Mouse (Mus musculus) kidney, postnatal 36 days (tissue): ENCODE results near the gene Ptk7.
A peak's percentile ranks its signal among the peaks of the same experiment; 100 is the strongest.

Experiments
- DNase-seq, 2 experiments: peaks; one replicate each; pipeline ENCODE4 v3.0.0; 2021 to 2022; ENCODE audit warnings: mixed read lengths in 2 of 2

Gene Ptk7

DNA sequence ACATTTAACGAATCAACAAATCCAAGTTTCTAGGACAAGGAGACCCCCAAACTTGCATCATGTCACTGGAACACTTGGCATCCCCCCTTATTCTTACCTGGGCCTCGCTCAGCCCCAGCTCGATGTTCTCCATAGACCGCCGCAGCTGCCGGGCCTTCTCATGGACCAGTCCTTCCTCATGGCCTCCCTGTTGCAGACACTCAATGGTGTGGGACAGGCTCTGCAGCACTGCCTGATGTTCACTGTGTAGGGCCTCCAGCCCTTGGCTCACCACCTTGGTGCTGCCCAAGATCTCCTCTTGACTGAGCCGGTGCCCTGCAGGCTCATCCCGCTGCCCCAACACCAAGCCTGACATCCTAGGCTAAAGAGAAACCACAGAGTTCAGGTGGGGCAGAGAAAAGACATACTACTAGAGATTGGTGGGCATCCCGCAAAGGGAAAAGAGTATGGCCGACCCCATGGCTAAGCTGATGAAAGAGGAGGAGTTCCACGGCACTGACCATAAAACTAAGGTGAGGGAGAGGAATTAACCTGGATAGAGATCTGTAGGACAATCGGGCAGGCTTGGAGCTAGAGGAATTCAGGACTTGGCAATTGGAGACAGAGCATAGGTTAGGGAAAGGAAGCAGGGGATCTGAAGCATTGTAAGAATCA is 15.0 kb upstream of the Ptk7 start:
- no peak for DNase-seq

DNA sequence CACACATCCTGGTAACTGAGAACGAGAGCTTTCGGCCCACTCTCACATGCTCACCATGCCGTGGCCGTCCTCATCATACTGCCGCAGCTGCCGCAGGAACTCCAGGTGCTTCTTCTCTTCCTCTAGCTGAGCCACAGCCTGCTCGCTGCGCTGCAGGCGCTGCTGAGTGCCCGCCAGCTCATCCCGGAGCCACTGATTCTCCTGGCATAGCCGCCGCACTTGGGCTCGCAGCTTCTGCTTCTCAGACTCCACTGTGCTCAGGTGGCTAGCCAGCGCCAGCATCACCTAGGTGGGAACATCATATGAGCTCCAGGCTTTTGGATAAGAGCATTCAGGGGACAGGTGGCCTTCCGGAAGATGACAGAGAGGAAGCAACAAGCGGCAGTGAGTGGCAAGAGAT is 12.8 kb upstream of the Ptk7 start:
- DNase-seq = no peak

GRCm38 (mm10) chr17:46639929-46640328 is 10.6 kb upstream of the Ptk7 start:
- no peak for DNase-seq

GRCm38 (mm10) chr17:46636831-46637523 is 7.7 kb upstream of the Ptk7 start:
- peak; percentile 66 to 76 for DNase-seq

- DNase-seq = peak; percentile 61 to 64
Observed at GRCm38 (mm10) chr17:46629685-46630441, 559 bp upstream of the Ptk7 start.

DNA sequence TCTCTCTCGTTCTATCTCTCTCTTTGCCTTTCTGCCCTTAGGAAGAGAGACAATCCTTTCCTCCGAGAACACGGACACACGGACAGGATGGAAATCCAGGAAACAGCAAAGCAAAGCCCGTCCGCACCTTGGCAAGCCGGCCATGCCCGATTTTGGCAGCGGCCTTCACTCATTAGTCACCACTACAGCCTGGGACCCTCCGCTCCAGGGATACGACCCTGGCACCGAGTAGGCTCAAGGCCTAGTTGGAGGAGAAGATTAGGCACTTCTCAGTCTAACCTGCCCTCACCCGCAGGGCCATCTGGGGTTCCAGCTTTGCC is 873 bp downstream of the Ptk7 start:
- peak in 1 of 2 experiments; percentile 49 for DNase-seq

DNA sequence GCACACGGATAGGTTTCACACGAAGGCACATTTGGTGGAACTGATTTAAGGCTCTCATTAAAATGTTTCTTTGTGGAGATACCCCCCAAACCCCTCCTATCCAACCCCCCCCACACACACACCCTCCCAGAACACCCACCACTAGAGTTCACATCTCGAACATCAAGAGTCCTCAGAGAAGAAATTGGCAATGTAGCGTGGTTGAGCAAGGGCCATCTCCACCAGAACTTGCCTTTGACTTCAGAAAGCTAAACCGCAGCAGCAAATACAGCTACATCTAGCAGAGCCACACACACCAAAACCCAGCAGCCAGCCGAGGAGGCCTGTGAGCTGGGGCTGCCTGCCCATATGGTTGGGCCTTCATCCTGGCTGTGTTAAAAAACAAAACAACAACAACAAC is 1.9 kb downstream of the Ptk7 start:
- DNase-seq = no peak

GRCm38 (mm10) chr17:46624598-46624997 is 4.7 kb downstream of the Ptk7 start:
- DNase-seq = no peak

- no peak for DNase-seq
Observed at GRCm38 (mm10) chr17:46623819-46624557, 5.3 kb downstream of the Ptk7 start.

- DNase-seq = no peak
Observed at GRCm38 (mm10) chr17:46622269-46622668, 7.0 kb downstream of the Ptk7 start.

- peak; percentile 40 to 63 for DNase-seq
Observed at GRCm38 (mm10) chr17:46621324-46621723, 8.0 kb downstream of the Ptk7 start.

- DNase-seq = no peak
Observed at GRCm38 (mm10) chr17:46619683-46620357, 9.5 kb downstream of the Ptk7 start.

- no peak for DNase-seq
Observed at GRCm38 (mm10) chr17:46618769-46619682, 10.3 kb downstream of the Ptk7 start.

GRCm38 (mm10) chr17:46618394-46618768 is 10.9 kb downstream of the Ptk7 start:
- DNase-seq = no peak

- DNase-seq = no peak
Observed at GRCm38 (mm10) chr17:46617799-46618198, 11.5 kb downstream of the Ptk7 start.

DNA sequence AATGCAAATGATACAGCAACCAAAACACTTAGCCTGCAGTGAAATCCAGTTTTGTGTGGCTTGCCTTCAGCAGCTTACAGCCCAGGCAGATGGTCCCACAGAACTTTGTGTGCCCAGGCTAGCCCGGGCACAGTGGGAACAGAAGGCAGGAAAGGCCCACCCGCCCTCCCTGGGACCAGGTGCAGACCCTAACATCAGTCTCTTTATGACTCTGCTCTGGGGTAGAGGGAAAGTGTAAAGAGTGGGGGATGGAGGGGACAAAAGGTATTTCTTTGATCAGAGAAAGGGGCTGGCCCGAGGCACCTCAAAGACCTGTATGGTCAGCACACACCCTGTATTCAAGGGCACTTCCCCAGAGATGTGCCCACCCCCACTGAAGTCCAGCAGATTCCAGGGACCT is 16.1 kb downstream of the Ptk7 start:
- DNase-seq = no peak

DNA sequence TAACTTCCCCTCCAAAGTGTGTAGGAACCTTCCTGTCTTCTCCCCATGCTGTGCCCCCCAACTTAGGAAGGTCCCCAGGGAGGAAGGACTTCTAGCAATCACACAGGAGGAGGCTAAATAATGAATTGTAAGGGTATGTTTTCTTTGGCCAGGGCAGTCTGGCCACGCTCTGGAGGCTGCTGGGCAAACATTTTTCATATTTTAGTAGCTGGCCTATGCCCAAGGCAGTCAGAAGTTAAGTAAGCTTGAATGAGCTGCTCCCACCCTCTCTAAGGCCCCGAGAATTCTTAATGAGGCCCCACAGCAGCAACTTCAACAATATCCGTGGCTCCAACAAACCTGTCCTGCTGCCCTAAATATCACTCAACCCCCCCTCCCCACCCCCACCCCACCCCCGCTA is 16.5 kb downstream of the Ptk7 start:
- DNase-seq = peak; percentile 46 to 61

DNA sequence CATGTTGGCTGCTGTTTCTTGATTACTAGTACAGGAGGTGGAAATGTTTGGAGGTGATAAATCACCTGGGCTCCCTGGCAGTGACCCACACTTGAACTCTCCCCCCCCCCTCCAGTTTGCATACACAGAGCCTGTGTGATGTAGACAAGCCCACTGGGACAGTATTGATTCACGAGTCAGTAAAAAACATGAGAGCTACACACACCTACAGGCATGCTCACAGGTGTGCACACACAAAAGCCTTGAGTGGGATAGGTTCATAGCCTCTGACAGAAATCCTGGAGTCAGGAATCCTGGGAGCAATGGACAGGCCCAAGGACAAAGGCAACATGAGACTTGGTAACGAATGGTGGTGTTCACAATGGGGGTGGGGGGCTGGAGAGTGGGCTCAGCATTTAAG is 17.1 kb downstream of the Ptk7 start:
- no peak for DNase-seq

DNA sequence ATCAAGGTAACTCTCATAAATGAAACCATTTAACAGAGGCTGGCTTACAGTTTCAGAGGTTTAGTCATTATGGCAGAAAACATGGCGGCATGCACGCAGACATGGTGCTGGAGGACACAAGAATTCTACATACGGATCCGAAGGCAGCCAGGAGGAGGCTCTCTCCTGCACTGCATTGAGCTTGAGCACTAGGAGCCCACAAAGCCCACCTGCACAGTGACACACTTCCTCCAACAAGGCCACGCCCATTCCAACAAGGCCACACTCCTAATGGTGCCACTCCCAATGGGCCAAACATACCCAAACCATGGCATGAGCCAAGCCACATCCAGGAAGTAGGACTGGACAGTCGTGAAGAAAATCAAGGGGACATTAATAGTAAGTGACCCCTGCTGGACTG is 18.0 kb downstream of the Ptk7 start:
- no peak for DNase-seq

GRCm38 (mm10) chr17:46609721-46610514 is 19.4 kb downstream of the Ptk7 start:
- peak; percentile 70 to 76 for DNase-seq

GRCm38 (mm10) chr17:46605987-46606386 is 23.3 kb downstream of the Ptk7 start:
- DNase-seq = no peak
